Mouse (Mus musculus): Measurements from ENCODE around the gene Il21r. TPM values are rescaled to one million over a fixed set of nuclear protein-coding genes. Genes with fewer than 3 reads are reported as not detected.

Gene Il21r
- total and polyA plus RNA-seq, 2 experiments from 2014 or later, result 0.29 to 0.52 TPM

GRCm38 (mm10) chr7:125564316-125565024 is 38.8 kb upstream of the Il21r start:
- no peak for TF ChIP-seq CTCF (IDR thresholded peaks at IDR 0.05; ENCODE audit: low read depth)
- peaks cover 10% of the 10 kb centered on the region for H3K4me1 ChIP-seq (ENCODE audit: insufficient read depth, low read length)
- DNase-seq (ENCODE audit: low spot score) (no peak), ATAC-seq (no peak)
- H3K27ac ChIP-seq, result no peak overlapping the region
- no peaks in the 10 kb centered on the region for H3K9me3 ChIP-seq (ENCODE audit: low read length)
- no peak overlapping the region for H3K9ac ChIP-seq (replicated peaks; ENCODE audit: low read length)
- 60% methylated on average over 11 of the region's 11 CpGs for WGBS
- H3K36me3 ChIP-seq (ENCODE audit: insufficient read depth, low read length), result no peaks in the 10 kb centered on the region
- H3K4me2 ChIP-seq (ENCODE audit: low read depth, low read length), result no peak overlapping the region
- no peaks in the 10 kb centered on the region for H3K27me3 ChIP-seq (ENCODE audit: insufficient read depth, low read length)
- H3K4me3 ChIP-seq (ENCODE audit: low read length), result no peak overlapping the region

- Histone ChIP-seq H3K27me3 (ENCODE audit: insufficient read depth, low read length) (no peaks in the 10 kb centered on the region), H3K4me2 (ENCODE audit: low read depth, low read length) (no peak overlapping the region), H3K36me3 (ENCODE audit: insufficient read depth, low read length) (no peaks in the 10 kb centered on the region), H3K27ac (no peak overlapping the region), H3K9ac (replicated peaks; ENCODE audit: low read length) (no peak overlapping the region), H3K4me1 (ENCODE audit: insufficient read depth, low read length) (0 out of 2 replicates have a peak, but pooled peaks cover 1% of the 10 kb centered on the region), H3K4me3 (ENCODE audit: low read length) (no peak overlapping the region), H3K9me3 (ENCODE audit: low read length) (no peaks in the 10 kb centered on the region)
- no peak for ATAC-seq
- no peak for DNase-seq (ENCODE audit: low spot score)
- no peak for TF ChIP-seq CTCF (IDR thresholded peaks at IDR 0.05; ENCODE audit: low read depth)
- 51% methylated on average over 12 of the region's 12 CpGs for WGBS
Observed at GRCm38 (mm10) chr7:125565516-125566285, 37.5 kb upstream of the Il21r start.

GRCm38 (mm10) chr7:125566420-125566819 is 36.8 kb upstream of the Il21r start:
- no peaks in the 10 kb centered on the region for H3K27me3 ChIP-seq (ENCODE audit: insufficient read depth, low read length)
- H3K4me1 ChIP-seq (ENCODE audit: insufficient read depth, low read length), result no peaks in the 10 kb centered on the region
- H3K4me2 ChIP-seq (ENCODE audit: low read depth, low read length), result no peak overlapping the region
- no peak for TF ChIP-seq CTCF (IDR thresholded peaks at IDR 0.05; ENCODE audit: low read depth)
- H3K9me3 ChIP-seq (ENCODE audit: low read length), result no peaks in the 10 kb centered on the region
- H3K9ac ChIP-seq (replicated peaks; ENCODE audit: low read length), result no peak overlapping the region
- no peak overlapping the region for H3K27ac ChIP-seq
- no peaks in the 10 kb centered on the region for H3K36me3 ChIP-seq (ENCODE audit: insufficient read depth, low read length)
- ATAC-seq, result no peak
- DNase-seq (ENCODE audit: low spot score), result no peak
- H3K4me3 ChIP-seq (ENCODE audit: low read length), result no peak overlapping the region
- 73% methylated on average over 2 of the region's 2 CpGs for WGBS

- Histone ChIP-seq H3K4me2 (ENCODE audit: low read depth, low read length) (no peak overlapping the region), H3K4me3 (ENCODE audit: low read length) (no peak overlapping the region), H3K27ac (no peak overlapping the region), H3K36me3 (ENCODE audit: insufficient read depth, low read length) (no peaks in the 10 kb centered on the region), H3K27me3 (ENCODE audit: insufficient read depth, low read length) (no peaks in the 10 kb centered on the region), H3K9me3 (ENCODE audit: low read length) (no peaks in the 10 kb centered on the region), H3K4me1 (ENCODE audit: insufficient read depth, low read length) (peaks cover 3% of the 10 kb centered on the region; the same call in 1 of the 2 replicates), H3K9ac (replicated peaks; ENCODE audit: low read length) (no peak overlapping the region)
- ATAC-seq (0 out of 2 replicates have a peak, but pooled peaks have one; percentile 36), DNase-seq (ENCODE audit: low spot score) (peak; percentile 53)
- TF ChIP-seq CTCF (IDR thresholded peaks at IDR 0.05; ENCODE audit: low read depth), result no peak
- 75% methylated on average over 8 of the region's 8 CpGs for WGBS
Observed at GRCm38 (mm10) chr7:125568888-125569287, 34.3 kb upstream of the Il21r start.

- no peak overlapping the region for H3K9ac ChIP-seq (replicated peaks; ENCODE audit: low read length)
- no peak overlapping the region for H3K4me2 ChIP-seq (ENCODE audit: low read depth, low read length)
- TF ChIP-seq CTCF (IDR thresholded peaks at IDR 0.05; ENCODE audit: low read depth), result no peak
- H3K36me3 ChIP-seq (ENCODE audit: insufficient read depth, low read length), result no peaks in the 10 kb centered on the region
- H3K9me3 ChIP-seq (ENCODE audit: low read length), result no peaks in the 10 kb centered on the region
- H3K4me1 ChIP-seq (ENCODE audit: insufficient read depth, low read length), result peaks cover 4% of the 10 kb centered on the region; the same call in 1 of the 2 replicates
- WGBS, result 64% methylated on average over 19 of the region's 19 CpGs
- no peak overlapping the region for H3K4me3 ChIP-seq (ENCODE audit: low read length)
- no peak overlapping the region for H3K27ac ChIP-seq
- DNase-seq (ENCODE audit: low spot score), result peak; percentile 32
- 0 out of 2 replicates have a peak, but pooled peaks have one; percentile 12 for ATAC-seq
- no peaks in the 10 kb centered on the region for H3K27me3 ChIP-seq (ENCODE audit: insufficient read depth, low read length)
Observed at GRCm38 (mm10) chr7:125571891-125572290, 31.3 kb upstream of the Il21r start.

- 58% methylated on average over 6 of the region's 6 CpGs for WGBS
- no peak overlapping the region for H3K4me3 ChIP-seq (ENCODE audit: low read length)
- TF ChIP-seq CTCF (IDR thresholded peaks at IDR 0.05; ENCODE audit: low read depth), result no peak
- DNase-seq (ENCODE audit: low spot score) (no peak), ATAC-seq (no peak)
- H3K36me3 ChIP-seq (ENCODE audit: insufficient read depth, low read length), result no peaks in the 10 kb centered on the region
- H3K4me1 ChIP-seq (ENCODE audit: insufficient read depth, low read length), result peaks cover 12% of the 10 kb centered on the region; the same call in 1 of the 2 replicates
- H3K9me3 ChIP-seq (ENCODE audit: low read length), result no peaks in the 10 kb centered on the region
- no peak overlapping the region for H3K27ac ChIP-seq
- H3K27me3 ChIP-seq (ENCODE audit: insufficient read depth, low read length), result no peaks in the 10 kb centered on the region
- H3K9ac ChIP-seq (replicated peaks; ENCODE audit: low read length), result no peak overlapping the region
- no peak overlapping the region for H3K4me2 ChIP-seq (ENCODE audit: low read depth, low read length)
Observed at GRCm38 (mm10) chr7:125572737-125573136, 30.5 kb upstream of the Il21r start.
